Mouse (Mus musculus): ENCODE measurements around the gene Acly. TPM values are rescaled to one million over a fixed set of nuclear protein-coding genes. Genes with fewer than 3 reads are reported as not detected.

Acly gene
- 100 to 1,000 TPM; 121 to 136 (median 128) TPM for total RNA-seq (2022)

DNA sequence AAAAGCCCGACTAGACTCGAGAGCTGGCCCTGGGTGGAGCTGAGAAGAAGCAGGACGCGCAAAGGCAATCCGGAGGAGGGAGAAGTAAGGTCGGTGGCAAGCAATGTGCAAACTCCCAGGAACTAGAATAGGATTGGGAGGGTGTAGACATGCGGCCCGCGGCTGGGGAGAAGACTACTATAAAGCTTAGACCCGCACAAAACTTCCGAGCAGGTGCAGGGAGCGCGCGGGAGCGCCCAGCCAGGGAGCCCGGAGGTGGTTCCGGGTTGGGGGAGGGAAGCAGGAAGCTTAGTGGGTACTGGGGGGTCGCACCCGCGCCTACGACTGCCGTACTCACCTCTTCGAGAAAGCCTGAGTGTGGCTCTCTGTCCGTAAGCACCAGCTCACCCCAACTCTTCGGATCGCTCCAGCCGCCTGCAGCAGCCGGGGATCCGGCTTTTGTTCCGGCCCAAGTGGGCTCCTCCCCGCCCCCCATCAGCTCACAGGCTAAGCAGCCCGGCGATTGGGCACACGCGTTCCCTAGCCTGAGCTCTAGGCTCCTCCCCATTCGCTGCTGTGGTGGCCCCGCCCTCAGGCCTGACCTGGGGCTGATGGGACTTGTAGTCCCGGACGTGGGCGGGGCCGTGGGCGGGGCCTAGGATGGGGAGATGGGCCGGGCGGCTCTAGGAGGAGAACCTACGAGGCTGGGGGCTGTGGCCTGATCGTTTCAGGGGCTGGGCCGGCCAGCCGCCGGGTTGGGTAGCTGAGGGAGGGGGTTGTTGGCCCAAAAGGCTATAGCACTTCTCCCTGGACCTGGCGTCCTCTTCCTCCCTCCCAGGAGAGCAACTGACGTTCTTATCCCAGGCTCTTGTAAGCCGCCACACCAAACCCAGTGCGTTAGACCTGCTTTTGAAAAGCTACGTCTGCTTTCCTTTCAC is at the start of gene Acly:
Gene Acly, minus strand, starts transcription at position 543 of the 917 bp plus-strand sequence.
- peak; percentile 97 to 98 for DNase-seq (ENCODE audit: low spot score in 2 of 2)

DNA sequence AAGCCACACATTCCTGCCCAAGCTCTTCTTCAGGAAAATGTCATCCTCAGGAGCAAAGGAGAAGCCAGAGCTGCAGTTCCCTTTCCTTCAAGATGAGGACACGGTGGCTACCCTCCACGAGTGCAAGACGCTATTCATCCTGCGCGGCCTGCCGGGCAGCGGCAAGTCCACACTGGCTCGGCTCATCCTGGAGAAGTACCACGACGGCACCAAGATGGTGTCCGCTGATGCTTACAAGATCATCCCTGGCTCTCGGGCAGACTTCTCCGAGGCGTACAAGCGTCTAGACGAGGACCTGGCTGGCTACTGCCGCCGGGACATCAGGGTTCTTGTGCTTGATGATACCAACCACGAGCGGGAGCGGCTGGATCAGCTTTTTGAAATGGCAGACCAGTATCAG is 48.5 kb upstream of the Acly start:
- no peak for DNase-seq (ENCODE audit: low spot score in 2 of 2)

- peak in 1 of 2 experiments; percentile 85 for DNase-seq (ENCODE audit: low spot score in 2 of 2)
These were observed 47.7 kb upstream of the Acly start for GRCm38 (mm10) chr11:100575484-100575855.

DNA sequence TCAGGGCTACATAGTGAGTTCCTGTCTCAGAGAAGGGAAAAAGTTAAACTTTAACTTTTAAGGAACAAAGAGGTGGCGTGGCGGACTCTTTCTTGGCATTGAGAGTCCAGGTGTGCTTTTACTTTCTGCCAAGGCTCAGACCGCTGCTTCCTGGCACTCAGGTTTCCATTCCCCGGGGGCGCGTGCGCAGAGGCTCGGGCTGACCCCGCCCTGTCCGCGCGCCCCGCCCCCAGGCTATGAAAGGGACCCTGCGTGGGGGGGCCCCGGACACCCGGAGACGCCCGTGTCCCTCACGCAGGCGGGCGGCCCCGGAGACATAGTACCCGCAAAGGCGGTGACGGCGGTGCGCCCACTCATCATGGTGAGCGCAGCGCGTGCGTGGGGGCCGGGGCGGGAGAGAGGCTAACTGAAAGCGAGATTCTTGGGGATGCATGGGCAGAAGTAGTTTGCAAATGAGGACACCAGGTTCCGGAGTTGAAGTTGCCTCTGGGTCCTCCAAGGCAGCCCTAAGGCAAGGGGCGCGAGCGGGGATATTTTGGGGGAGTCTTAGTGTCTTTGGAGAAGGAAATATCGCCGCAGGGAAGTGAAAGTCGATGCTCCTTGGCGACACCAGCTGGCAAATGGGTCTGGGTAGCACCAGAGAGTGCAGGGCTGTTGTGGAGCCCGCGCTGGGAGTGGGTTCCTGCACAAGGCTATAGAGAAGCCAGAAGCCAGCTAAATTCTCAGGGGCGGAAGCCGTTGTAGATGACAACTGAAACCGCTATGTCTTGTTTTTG is 47.1 kb upstream of the Acly start, which contains the start of gene Cnp:
Gene Cnp, plus strand, starts transcription at position 197 of the 776 bp plus-strand sequence.
- peak; percentile 46 to 67 for DNase-seq (ENCODE audit: low spot score in 2 of 2)

DNA sequence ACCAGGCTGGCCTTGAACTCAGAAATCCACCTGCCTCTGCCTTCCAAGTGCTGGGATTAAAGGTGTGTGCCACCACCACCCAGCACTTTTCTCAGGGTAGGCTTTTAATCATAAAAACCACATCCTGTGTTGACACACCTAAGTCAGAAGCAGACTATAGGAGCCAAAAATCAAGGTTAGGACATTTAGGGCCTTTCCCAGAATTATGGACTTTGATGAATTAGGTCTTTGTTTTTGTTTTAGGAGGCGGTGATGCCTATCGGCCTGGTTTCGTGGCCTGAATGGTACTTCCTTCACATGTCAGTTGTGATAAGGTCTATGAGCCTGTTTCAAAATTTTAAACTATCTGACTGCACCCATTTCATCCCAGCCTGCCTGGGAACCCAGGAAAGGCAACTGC is 46.4 kb upstream of the Acly start:
- no peak for DNase-seq (ENCODE audit: low spot score in 2 of 2)

DNA sequence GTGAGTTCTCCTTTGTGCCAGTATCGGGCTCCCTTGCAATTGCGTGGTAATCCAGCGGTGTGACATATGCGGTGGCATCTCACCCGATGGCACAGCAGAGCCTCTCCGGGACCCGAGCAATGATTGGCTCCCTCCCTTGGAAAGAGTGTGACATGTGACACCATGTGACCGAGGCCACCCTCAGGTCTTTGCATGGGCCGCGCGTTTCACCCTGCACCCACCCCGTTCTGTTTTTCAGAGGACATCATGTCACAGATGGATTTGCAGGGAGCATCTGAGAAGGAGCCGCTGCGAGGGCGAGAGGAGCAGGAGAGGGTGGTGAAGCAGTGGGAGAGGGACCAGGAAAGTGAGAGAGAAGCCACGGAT is 43.4 kb upstream of the Acly start:
- peak; percentile 38 to 52 for DNase-seq (ENCODE audit: low spot score in 2 of 2)

DNA sequence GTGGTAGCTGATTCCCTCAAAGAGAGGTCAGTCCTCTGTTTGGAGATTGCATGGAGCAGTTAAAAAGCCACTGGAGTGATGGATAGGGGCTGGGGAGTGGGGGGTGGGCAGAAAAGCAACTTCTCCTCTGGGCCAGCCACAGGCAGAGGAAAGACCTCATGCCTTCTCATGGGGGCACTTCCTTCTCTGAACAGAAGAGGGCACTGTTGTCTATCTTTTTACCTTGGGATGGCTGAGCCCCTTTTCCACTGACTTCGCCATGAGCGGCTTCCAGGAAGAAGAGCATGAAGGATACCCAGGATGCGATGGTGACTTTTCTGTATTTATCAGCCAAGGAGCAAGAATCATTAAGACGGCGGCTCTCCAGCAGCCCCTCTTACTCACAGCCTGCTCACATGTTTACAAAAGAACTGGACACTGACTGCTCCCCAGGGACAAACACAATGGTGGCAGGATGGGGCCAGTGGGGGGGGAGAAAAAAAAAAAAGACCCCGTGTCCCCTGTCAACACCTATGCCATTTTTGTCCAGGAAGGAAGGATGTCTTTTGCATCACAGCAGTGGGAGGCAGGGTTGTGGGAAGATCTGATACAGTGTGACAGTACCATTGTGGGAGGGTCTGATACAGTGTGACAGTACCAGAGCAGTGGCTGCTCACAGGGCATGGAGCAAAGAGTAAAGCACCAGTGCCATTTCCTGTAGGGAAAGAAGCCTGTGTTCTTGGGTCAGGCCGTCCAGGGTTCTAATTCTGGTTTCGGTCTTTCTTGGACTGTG is 42.8 kb upstream of the Acly start:
- DNase-seq (ENCODE audit: low spot score in 2 of 2): peak; percentile 71 to 83

DNA sequence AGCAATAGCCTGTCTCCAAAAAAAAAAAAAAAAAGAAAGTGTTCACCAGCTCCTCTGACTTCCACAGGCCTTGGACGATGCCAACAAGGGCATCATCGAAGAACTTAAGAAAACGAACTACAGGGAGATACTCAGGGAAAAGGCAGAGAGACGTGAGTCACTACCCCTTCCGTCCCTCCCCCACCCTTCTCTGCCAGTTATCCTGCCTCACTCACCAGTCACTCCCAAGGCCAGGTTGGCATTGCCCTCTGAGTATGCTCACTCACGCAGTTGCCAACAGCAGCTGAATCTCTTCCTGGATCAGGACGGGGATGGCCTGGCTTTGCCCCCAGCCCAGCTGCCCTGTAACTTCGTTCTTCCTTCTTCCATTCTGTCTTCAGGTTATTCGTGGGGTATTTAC is 42.0 kb upstream of the Acly start:
- no peak for DNase-seq (ENCODE audit: low spot score in 2 of 2)

DNA sequence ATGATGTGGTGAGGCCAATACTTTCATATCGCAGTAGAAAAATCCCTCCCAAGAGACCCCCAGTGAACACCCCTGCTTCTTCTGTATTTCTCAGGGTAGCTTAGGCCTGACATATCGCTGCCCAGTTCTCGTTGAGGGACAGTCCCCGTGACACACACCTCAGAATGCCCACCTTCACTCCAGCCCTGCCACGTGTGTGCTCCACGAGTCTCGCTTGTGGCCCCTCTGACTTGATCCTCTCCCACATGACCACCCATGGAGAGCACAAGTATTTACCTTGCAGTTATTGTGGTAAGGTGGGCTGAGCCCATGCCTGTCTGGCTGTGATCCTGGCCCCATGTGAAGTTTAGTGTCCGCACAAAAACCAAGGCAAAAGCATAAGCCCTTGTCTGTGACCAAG is 40.9 kb upstream of the Acly start:
- DNase-seq (ENCODE audit: low spot score in 2 of 2): no peak

DNA sequence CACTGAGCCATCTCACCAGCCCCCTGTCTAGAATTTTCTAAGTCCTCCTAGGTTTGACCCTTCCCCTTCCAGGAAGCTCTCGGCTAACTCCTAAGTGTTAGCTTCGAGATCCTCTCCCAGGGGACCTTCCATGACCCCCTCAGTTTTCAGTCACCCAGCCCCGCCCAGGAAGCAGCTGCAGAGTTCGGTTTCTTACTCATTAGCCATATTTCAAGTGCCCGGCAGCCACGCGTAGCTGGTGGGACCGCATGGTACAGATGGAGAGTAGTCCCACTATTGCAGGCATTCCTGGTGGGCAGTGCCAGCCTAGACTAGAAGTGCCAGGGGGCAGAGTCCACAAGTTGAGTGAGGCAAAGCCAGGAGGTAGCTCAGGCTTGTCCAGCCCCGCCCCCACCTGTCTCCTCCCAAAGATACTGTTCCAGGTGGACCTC is 40.0 kb upstream of the Acly start:
- DNase-seq (ENCODE audit: low spot score in 2 of 2): no peak

- DNase-seq (ENCODE audit: low spot score in 2 of 2): no peak
These were observed 39.4 kb upstream of the Acly start for GRCm38 (mm10) chr11:100567229-100567628.

- no peak for DNase-seq (ENCODE audit: low spot score in 2 of 2)
These were observed 36.9 kb upstream of the Acly start for GRCm38 (mm10) chr11:100564703-100565102.

DNA sequence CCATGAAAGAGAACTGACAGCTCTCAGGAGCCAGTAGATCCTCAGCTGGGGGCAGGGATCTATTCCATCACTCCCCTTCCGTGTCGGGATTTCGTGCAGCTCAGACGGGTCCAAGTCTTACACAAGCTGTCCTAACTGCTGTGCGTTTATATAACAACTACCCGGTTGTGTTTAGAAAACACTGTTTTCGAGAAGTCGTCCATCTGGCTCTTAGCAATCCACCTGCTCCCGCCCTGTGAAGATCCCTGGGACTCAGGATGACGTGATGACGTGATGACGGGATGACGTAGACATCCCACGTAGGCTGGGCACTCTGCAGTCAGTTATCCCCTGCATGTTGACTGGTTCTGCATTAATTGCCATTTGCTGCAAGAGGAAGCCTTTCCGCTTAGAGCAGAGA is 36.5 kb upstream of the Acly start:
- DNase-seq (ENCODE audit: low spot score in 2 of 2): peak; percentile 80 to 83

DNA sequence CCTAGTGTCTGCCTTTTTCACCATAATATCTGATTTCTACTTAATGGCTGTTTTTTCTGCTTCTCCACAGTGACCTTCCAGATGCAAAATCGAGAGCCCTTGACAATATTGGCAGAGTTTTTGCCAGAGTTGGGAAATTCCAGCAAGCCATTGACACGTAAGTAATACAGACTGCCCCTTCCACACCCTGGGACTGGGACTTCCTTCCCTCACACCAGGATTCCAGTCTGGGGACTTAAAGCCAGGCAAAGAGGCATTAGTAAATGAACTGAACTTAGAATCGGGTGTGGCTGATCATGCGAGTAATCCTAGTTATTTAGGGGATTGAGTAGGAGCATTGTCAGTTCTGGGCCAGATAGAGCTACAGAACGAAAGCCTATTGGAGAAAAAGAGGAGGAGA is 33.9 kb upstream of the Acly start:
- no peak for DNase-seq (ENCODE audit: low spot score in 2 of 2)

DNA sequence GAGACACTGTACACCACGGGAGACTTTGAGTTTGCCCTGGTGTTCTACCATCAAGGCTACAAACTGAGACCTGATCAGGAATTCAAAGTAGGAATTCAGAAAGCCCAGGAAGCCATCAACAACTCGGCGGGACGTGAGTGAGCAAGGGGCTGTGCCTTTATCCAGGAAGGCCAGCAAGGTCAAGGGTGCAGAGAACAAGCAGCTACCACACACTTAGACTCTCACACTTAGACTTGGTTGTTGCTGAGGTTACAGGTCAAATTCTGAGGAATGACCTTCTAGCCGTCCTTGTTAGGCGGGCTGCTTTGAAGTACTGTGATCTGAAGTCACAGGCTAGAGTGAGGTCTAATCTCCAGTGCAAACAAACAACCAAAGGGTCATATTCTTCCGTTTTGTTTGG is 31.7 kb upstream of the Acly start:
- DNase-seq (ENCODE audit: low spot score in 2 of 2): no peak

DNA sequence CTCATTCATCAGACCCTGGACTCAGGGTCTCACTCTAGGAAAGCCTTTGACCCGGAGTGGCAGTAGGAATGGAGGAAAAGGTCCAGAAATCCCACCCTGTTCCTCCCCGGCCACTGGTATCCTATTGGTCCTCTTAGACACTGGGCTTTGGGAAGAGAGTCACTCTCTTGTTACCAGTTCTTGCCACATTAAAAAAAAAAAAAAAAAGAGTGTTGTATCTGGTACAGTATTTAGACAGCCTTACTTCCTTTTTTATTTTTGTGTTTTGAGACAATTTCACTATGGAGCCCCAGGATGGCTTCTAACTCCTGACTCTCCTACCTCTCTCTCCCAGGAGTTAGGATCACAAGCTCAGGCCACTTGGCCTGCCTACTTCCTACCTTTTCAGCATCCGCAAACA is 29.8 kb upstream of the Acly start:
- no peak for DNase-seq (ENCODE audit: low spot score in 2 of 2)

- peak; percentile 46 for DNase-seq (ENCODE audit: low spot score in 2 of 2)
These were observed 27.8 kb upstream of the Acly start for GRCm38 (mm10) chr11:100555583-100555982.

- no peak for DNase-seq (ENCODE audit: low spot score in 2 of 2)
These were observed 25.0 kb upstream of the Acly start for GRCm38 (mm10) chr11:100552842-100553241.

DNA sequence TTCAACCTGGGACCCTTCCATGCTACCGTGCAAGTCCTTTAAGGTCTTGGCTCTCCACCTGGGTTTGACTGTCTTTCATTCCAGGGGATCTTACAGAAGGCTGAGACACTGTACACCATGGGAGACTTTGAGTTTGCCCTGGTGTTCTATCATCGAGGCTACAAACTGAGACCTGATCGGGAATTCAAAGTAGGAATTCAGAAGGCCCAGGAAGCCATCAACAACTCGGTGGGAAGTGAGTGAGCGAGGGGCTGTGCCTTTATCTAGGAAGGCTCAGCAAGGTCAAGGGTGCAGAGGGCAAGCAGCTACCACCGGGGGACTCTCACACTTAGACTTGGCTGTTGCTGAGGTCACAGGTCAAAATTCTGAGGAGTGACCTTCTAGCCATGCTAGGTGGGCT is 22.3 kb upstream of the Acly start:
- no peak for DNase-seq (ENCODE audit: low spot score in 2 of 2)

DNA sequence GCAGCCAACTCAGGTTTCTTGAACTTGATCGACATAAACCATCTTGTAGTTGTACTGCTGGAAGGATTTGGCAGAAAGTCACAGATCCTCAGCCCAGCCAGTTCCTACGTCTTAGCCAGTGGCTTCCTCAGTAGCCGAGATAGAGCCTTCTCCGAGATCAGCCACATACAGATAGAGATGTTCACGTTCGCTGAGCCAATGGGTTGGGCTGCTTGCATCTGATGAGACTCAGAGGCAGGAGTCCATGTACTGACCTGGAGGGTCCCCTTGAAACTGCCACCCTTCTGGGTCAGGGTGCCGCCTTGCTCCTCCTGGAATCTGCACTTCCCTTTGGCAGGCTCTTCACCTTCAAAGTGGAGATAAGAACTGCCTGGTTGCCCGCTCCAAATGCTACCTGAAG is 21.7 kb upstream of the Acly start:
- no peak for DNase-seq (ENCODE audit: low spot score in 2 of 2)

- DNase-seq (ENCODE audit: low spot score in 2 of 2): no peak
These were observed 20.3 kb upstream of the Acly start for GRCm38 (mm10) chr11:100548141-100548540.

DNA sequence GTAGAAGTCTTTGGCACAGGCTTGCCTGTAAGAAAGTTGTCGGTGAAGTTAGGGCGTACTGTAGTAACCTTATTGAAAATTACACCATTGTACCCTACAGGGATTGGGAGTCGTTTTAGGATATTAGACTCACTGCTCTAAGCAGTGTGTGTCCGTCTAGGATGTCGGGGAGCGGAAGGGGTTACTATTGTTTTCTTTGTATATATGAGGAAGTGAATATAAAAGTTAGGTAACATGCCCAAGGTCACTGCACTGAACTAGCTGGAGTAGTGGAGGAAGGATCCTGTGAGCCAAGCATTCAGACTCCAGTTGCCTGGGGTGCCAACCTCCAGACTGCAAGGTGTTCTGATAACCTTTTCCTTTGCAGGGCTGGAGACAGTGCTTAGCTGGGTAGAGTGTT is 19.2 kb upstream of the Acly start:
- DNase-seq (ENCODE audit: low spot score in 2 of 2): no peak

Measured in layer of hippocampus, adult 8-10 months (tissue).